Mouse (Mus musculus): ENCODE data around the gene Yod1. TPM values are rescaled to one million over a fixed set of nuclear protein-coding genes. Genes with fewer than 3 reads are reported as not detected.

Gene Yod1
- total and polyA plus RNA-seq, 2 experiments from 2014 or later, result 10.4 to 20.7 TPM

GRCm38 (mm10) chr1:130743775-130744174 lies 26.6 kb downstream of the Yod1 start:
- H3K27ac ChIP-seq, result no peak overlapping the region
- 93% methylated on average over 1 of the region's 1 CpGs for WGBS
- TF ChIP-seq CTCF (IDR thresholded peaks at IDR 0.05; ENCODE audit: low read depth), result no peak
- no peak overlapping the region for H3K4me2 ChIP-seq (ENCODE audit: low read depth, low read length)
- ATAC-seq (no peak), DNase-seq (ENCODE audit: low spot score) (no peak)
- no peaks in the 10 kb centered on the region for H3K27me3 ChIP-seq (ENCODE audit: insufficient read depth, low read length)
- H3K36me3 ChIP-seq (ENCODE audit: insufficient read depth, low read length), result no peaks in the 10 kb centered on the region
- no peaks in the 10 kb centered on the region for H3K9me3 ChIP-seq (ENCODE audit: low read length)
- H3K4me1 ChIP-seq (ENCODE audit: insufficient read depth, low read length), result peaks cover 11% of the 10 kb centered on the region
- no peak overlapping the region for H3K9ac ChIP-seq (replicated peaks; ENCODE audit: low read length)
- no peak overlapping the region for H3K4me3 ChIP-seq (ENCODE audit: low read length)

DNA sequence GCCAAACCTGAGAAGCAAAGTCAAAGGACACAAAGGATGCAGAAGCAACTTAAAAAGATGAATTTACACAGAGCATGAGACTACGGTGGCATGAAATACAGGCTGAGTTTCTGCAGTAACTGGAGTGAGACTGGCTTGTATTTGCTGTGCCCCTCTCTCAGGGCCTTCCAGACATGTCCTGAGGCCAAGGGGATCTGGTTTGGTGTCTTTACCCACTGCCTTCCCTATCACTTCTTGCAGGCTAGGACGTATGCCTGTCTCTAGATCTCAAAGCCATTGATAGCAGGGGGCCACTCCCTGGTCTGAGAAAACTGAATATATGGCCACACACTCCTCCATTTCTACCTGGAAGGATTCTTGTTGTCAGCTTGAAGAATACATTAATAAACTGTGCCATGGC lies 27.1 kb downstream of the Yod1 start:
- no peak overlapping the region for H3K4me2 ChIP-seq (ENCODE audit: low read depth, low read length)
- no peak for TF ChIP-seq CTCF (IDR thresholded peaks at IDR 0.05; ENCODE audit: low read depth)

DNA sequence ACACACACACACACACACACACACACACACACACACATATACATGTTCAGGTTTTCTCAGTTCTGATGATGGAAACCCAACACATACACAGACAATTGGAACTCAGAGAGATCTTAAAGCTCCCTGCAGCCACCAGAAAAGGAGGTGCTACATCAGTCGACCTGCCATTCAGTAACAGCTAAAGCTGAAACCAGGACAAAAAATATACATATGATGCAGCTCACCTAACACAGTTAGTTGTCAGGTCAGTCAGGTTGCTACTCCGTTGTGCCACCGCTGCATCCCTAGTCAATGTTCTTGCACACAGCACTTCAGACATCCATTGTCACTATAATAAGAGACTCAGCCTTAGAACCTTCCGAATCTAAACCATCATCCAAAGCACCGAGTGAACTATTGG lies 27.8 kb downstream of the Yod1 start:
- DNase-seq (ENCODE audit: low spot score) (no peak), ATAC-seq (no peak)
- H3K36me3 ChIP-seq (ENCODE audit: insufficient read depth, low read length), result no peaks in the 10 kb centered on the region
- peaks cover 11% of the 10 kb centered on the region for H3K4me1 ChIP-seq (ENCODE audit: insufficient read depth, low read length)
- no peak overlapping the region for H3K27ac ChIP-seq
- no peak overlapping the region for H3K4me3 ChIP-seq (ENCODE audit: low read length)
- WGBS, result 90% methylated on average over 5 of the region's 5 CpGs
- TF ChIP-seq CTCF (IDR thresholded peaks at IDR 0.05; ENCODE audit: low read depth), result no peak
- no peak overlapping the region for H3K9ac ChIP-seq (replicated peaks; ENCODE audit: low read length)
- H3K4me2 ChIP-seq (ENCODE audit: low read depth, low read length), result no peak overlapping the region
- no peaks in the 10 kb centered on the region for H3K9me3 ChIP-seq (ENCODE audit: low read length)
- no peaks in the 10 kb centered on the region for H3K27me3 ChIP-seq (ENCODE audit: insufficient read depth, low read length)

More for the DNA sequence above, 27.1 kb downstream of the Yod1 start:
- Histone ChIP-seq H3K9ac (replicated peaks; ENCODE audit: low read length) (no peak overlapping the region), H3K4me1 (ENCODE audit: insufficient read depth, low read length) (peaks cover 11% of the 10 kb centered on the region), H3K9me3 (ENCODE audit: low read length) (no peaks in the 10 kb centered on the region), H3K27ac (no peak overlapping the region), H3K27me3 (ENCODE audit: insufficient read depth, low read length) (no peaks in the 10 kb centered on the region), H3K4me3 (ENCODE audit: low read length) (no peak overlapping the region), H3K36me3 (ENCODE audit: insufficient read depth, low read length) (no peaks in the 10 kb centered on the region)
- ATAC-seq (no peak), DNase-seq (ENCODE audit: low spot score) (no peak)
- WGBS, result 70% methylated on average over 2 of the region's 2 CpGs

GRCm38 (mm10) chr1:130745591-130745990 lies 28.5 kb downstream of the Yod1 start:
- DNase-seq (ENCODE audit: low spot score) (no peak), ATAC-seq (no peak)
- no peak for TF ChIP-seq CTCF (IDR thresholded peaks at IDR 0.05; ENCODE audit: low read depth)
- Histone ChIP-seq H3K4me2 (ENCODE audit: low read depth, low read length) (no peak overlapping the region), H3K27me3 (ENCODE audit: insufficient read depth, low read length) (no peaks in the 10 kb centered on the region), H3K9ac (replicated peaks; ENCODE audit: low read length) (no peak overlapping the region), H3K4me3 (ENCODE audit: low read length) (no peak overlapping the region), H3K9me3 (ENCODE audit: low read length) (no peaks in the 10 kb centered on the region), H3K36me3 (ENCODE audit: insufficient read depth, low read length) (no peaks in the 10 kb centered on the region), H3K4me1 (ENCODE audit: insufficient read depth, low read length) (peaks cover 6% of the 10 kb centered on the region), H3K27ac (no peak overlapping the region)
- WGBS, result 98% methylated on average over 3 of the region's 3 CpGs

- H3K27me3 ChIP-seq (ENCODE audit: insufficient read depth, low read length), result no peaks in the 10 kb centered on the region
- H3K27ac ChIP-seq, result no peak overlapping the region
- no peak overlapping the region for H3K4me2 ChIP-seq (ENCODE audit: low read depth, low read length)
- no peak for TF ChIP-seq CTCF (IDR thresholded peaks at IDR 0.05; ENCODE audit: low read depth)
- no peaks in the 10 kb centered on the region for H3K36me3 ChIP-seq (ENCODE audit: insufficient read depth, low read length)
- no peak overlapping the region for H3K9ac ChIP-seq (replicated peaks; ENCODE audit: low read length)
- H3K4me3 ChIP-seq (ENCODE audit: low read length), result no peak overlapping the region
- no peaks in the 10 kb centered on the region for H3K4me1 ChIP-seq (ENCODE audit: insufficient read depth, low read length)
- H3K9me3 ChIP-seq (ENCODE audit: low read length), result no peaks in the 10 kb centered on the region
- 88% methylated on average over 3 of the region's 3 CpGs for WGBS
- ATAC-seq (no peak), DNase-seq (ENCODE audit: low spot score) (no peak)
Observed at GRCm38 (mm10) chr1:130746819-130747218, 29.7 kb downstream of the Yod1 start.

DNA sequence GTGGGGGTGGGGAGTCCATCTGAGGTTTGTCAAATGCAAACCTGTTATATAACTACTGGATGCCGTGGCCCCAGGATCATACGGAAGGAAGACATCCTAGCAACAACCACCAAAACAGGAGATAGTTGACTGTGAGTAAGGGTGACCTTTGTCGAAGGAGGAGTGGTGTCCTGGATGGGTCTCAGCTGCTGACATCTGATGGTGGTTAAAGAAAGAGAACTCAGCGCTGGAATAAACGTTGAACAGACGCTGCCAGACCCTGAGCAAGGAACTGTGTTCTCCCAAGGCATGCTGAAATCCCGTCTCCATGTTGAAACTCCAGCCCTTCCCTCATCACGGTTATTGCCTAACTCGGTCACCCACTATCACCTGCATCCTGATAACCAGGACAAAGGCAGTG lies 42.6 kb downstream of the Yod1 start:
- DNase-seq (ENCODE audit: low spot score) (no peak), ATAC-seq (no peak)
- Histone ChIP-seq H3K9me3 (ENCODE audit: low read length) (no peaks in the 10 kb centered on the region), H3K4me1 (ENCODE audit: insufficient read depth, low read length) (no peaks in the 10 kb centered on the region), H3K4me3 (ENCODE audit: low read length) (no peak overlapping the region), H3K27me3 (ENCODE audit: insufficient read depth, low read length) (no peaks in the 10 kb centered on the region), H3K27ac (no peak overlapping the region), H3K9ac (replicated peaks; ENCODE audit: low read length) (no peak overlapping the region), H3K4me2 (ENCODE audit: low read depth, low read length) (no peak overlapping the region), H3K36me3 (ENCODE audit: insufficient read depth, low read length) (no peaks in the 10 kb centered on the region)
- WGBS, result 85% methylated on average over 9 of the region's 9 CpGs
- TF ChIP-seq CTCF (IDR thresholded peaks at IDR 0.05; ENCODE audit: low read depth), result no peak

DNA sequence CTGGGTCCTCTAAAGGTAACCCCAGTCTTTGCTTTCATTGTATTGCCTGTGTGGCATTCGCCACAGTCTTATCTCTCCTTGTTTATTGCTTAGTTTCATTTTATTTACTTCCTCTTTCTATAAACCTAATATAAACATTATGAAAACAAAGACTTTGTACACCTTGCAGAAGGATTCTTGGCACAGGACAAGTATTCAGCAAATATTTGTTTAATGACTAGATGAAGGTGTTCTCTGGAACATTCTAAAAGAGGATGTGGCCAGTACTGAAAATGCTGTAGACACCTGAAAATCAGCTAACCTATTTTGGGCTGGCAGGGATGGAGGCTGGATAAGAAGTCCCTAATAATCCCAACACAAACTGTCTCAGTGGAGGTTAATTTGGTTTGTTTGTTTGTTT lies 44.5 kb downstream of the Yod1 start:
- 80% methylated on average over 1 of the region's 1 CpGs for WGBS
- no peak for TF ChIP-seq CTCF (IDR thresholded peaks at IDR 0.05; ENCODE audit: low read depth)

More for the DNA sequence above, 44.5 kb downstream of the Yod1 start:
- H3K4me2 ChIP-seq (ENCODE audit: low read depth, low read length), result no peak overlapping the region
- H3K36me3 ChIP-seq (ENCODE audit: insufficient read depth, low read length), result no peaks in the 10 kb centered on the region
- no peak for DNase-seq (ENCODE audit: low spot score)
- H3K9ac ChIP-seq (replicated peaks; ENCODE audit: low read length), result no peak overlapping the region
- no peaks in the 10 kb centered on the region for H3K4me1 ChIP-seq (ENCODE audit: insufficient read depth, low read length)
- ATAC-seq, result no peak
- H3K27me3 ChIP-seq (ENCODE audit: insufficient read depth, low read length), result no peaks in the 10 kb centered on the region
- H3K9me3 ChIP-seq (ENCODE audit: low read length), result no peaks in the 10 kb centered on the region
- no peak overlapping the region for H3K27ac ChIP-seq
- H3K4me3 ChIP-seq (ENCODE audit: low read length), result no peak overlapping the region

All from hindbrain, postnatal 0 days (tissue).